Mouse (Mus musculus): ENCODE measurements around the gene Lrrc28. TPM values are rescaled to one million over a fixed set of nuclear protein-coding genes. Genes with fewer than 3 reads are reported as not detected.

The Lrrc28 gene
- polyA plus RNA-seq, 1 experiment = 13.1 TPM

DNA sequence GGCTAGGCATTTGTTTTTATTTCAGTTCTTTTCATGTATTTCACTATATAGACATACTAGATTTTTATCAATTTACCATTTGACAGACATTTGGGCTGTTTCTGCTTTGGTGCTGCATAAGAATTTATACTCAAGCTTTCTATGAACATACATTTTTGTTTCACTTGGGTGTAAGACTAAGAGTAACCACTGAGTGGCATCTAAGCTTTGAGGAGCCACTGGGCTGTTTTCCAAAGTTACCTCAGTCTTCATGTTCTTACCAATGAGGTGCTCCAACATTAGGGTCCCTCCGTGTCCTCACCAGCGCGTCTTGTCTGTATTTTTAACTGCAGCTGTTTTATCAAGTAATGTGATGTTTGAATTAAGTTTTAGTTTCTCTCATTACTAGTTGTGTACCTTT lies 41.5 kb upstream of the Lrrc28 start:
- no peak for TF ChIP-seq CTCF (IDR thresholded peaks at IDR 0.05; ENCODE audit: extremely low read depth, insufficient read depth, insufficient read length, insufficient replicate concordance)
- TF ChIP-seq POLR2A (IDR thresholded peaks at IDR 0.05; ENCODE audit: low read depth, low read length) = no peak
- Histone ChIP-seq H3K27ac (ENCODE audit: insufficient read depth, low read length) (no peak overlapping the region), H3K4me1 (ENCODE audit: control insufficient read depth, insufficient read depth, insufficient read length) (no peaks in the 10 kb centered on the region), H3K27me3 (ENCODE audit: control insufficient read depth, insufficient read depth, low read length) (no peaks in the 10 kb centered on the region), H3K36me3 (ENCODE audit: control insufficient read depth, insufficient read depth, low read length) (no peaks in the 10 kb centered on the region), H3K4me3 (ENCODE audit: extremely low read depth, insufficient read depth, insufficient read length) (no peak overlapping the region)
- WGBS = 98% methylated on average over 3 of the region's 3 CpGs
- DNase-seq (ENCODE audit: low read depth in 1 of 2, low spot score in 2 of 2) = no peak

GRCm38 (mm10) chr7:67683006-67683405 lies 37.9 kb upstream of the Lrrc28 start:
- WGBS = 87% methylated on average over 16 of the region's 16 CpGs
- TF ChIP-seq POLR2A (IDR thresholded peaks at IDR 0.05; ENCODE audit: low read depth, low read length) (no peak), CTCF (IDR thresholded peaks at IDR 0.05; ENCODE audit: extremely low read depth, insufficient read depth, insufficient read length, insufficient replicate concordance) (no peak)
- Histone ChIP-seq H3K27me3 (ENCODE audit: control insufficient read depth, insufficient read depth, low read length) (no peaks in the 10 kb centered on the region), H3K4me1 (ENCODE audit: control insufficient read depth, insufficient read depth, insufficient read length) (no peaks in the 10 kb centered on the region), H3K27ac (ENCODE audit: insufficient read depth, low read length) (no peak overlapping the region), H3K4me3 (ENCODE audit: extremely low read depth, insufficient read depth, insufficient read length) (no peak overlapping the region), H3K36me3 (ENCODE audit: control insufficient read depth, insufficient read depth, low read length) (no peaks in the 10 kb centered on the region)
- DNase-seq (ENCODE audit: low read depth in 1 of 2, low spot score in 2 of 2) = no peak

GRCm38 (mm10) chr7:67681078-67681477 lies 36.0 kb upstream of the Lrrc28 start:
- H3K4me3 ChIP-seq (ENCODE audit: extremely low read depth, insufficient read depth, insufficient read length) = no peak overlapping the region
- no peak for DNase-seq (ENCODE audit: low read depth in 1 of 2, low spot score in 2 of 2)
- no peak overlapping the region for H3K27ac ChIP-seq (ENCODE audit: insufficient read depth, low read length)
- TF ChIP-seq POLR2A (IDR thresholded peaks at IDR 0.05; ENCODE audit: low read depth, low read length) = no peak
- no peak for TF ChIP-seq CTCF (IDR thresholded peaks at IDR 0.05; ENCODE audit: extremely low read depth, insufficient read depth, insufficient read length, insufficient replicate concordance)
- no peaks in the 10 kb centered on the region for H3K27me3 ChIP-seq (ENCODE audit: control insufficient read depth, insufficient read depth, low read length)
- 90% methylated on average over 9 of the region's 9 CpGs for WGBS
- no peaks in the 10 kb centered on the region for H3K36me3 ChIP-seq (ENCODE audit: control insufficient read depth, insufficient read depth, low read length)
- H3K4me1 ChIP-seq (ENCODE audit: control insufficient read depth, insufficient read depth, insufficient read length) = no peaks in the 10 kb centered on the region

DNA sequence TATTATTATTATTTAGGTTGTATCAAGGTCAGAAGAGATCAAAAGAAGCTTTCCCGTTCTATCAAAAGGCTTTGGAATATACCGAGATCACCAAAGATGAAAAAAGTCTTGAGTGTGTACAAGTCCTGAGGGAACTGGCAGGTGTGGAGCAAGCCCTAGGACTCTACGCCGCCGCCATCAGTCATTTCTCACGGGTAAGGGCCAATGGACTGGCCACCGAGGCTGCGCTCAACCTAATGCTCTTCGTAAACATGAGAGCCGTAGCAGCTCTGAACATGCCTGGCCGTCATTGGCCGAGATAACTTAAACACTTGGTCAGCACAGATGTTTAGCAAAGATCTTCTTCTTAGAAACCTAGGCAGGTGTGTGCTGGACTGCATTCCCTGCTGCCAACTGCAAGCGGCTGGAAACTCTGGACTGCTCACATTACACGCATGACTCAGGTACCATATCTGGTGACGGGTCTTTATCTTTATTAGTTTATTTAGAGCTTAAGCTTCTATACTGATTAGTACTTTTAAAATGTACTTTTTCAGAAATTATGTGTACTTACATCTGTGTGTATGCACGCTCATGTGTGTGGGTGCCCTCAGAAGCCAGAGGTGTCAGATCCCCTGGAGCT lies 33.9 kb upstream of the Lrrc28 start:
- Histone ChIP-seq H3K27ac (ENCODE audit: insufficient read depth, low read length) (no peak overlapping the region), H3K27me3 (ENCODE audit: control insufficient read depth, insufficient read depth, low read length) (no peaks in the 10 kb centered on the region), H3K36me3 (ENCODE audit: control insufficient read depth, insufficient read depth, low read length) (no peaks in the 10 kb centered on the region), H3K4me1 (ENCODE audit: control insufficient read depth, insufficient read depth, insufficient read length) (no peaks in the 10 kb centered on the region), H3K4me3 (ENCODE audit: extremely low read depth, insufficient read depth, insufficient read length) (no peak overlapping the region)
- no peak for DNase-seq (ENCODE audit: low read depth in 1 of 2, low spot score in 2 of 2)
- TF ChIP-seq POLR2A (IDR thresholded peaks at IDR 0.05; ENCODE audit: low read depth, low read length) (no peak), CTCF (IDR thresholded peaks at IDR 0.05; ENCODE audit: extremely low read depth, insufficient read depth, insufficient read length, insufficient replicate concordance) (no peak)
- WGBS = 94% methylated on average over 16 of the region's 16 CpGs

- H3K4me1 ChIP-seq (ENCODE audit: control insufficient read depth, insufficient read depth, insufficient read length) = no peaks in the 10 kb centered on the region
- H3K27ac ChIP-seq (ENCODE audit: insufficient read depth, low read length) = no peak overlapping the region
- TF ChIP-seq POLR2A (IDR thresholded peaks at IDR 0.05; ENCODE audit: low read depth, low read length) (no peak), CTCF (IDR thresholded peaks at IDR 0.05; ENCODE audit: extremely low read depth, insufficient read depth, insufficient read length, insufficient replicate concordance) (no peak)
- WGBS = 86% methylated on average over 5 of the region's 5 CpGs
- no peak overlapping the region for H3K4me3 ChIP-seq (ENCODE audit: extremely low read depth, insufficient read depth, insufficient read length)
- no peak for DNase-seq (ENCODE audit: low read depth in 1 of 2, low spot score in 2 of 2)
- no peaks in the 10 kb centered on the region for H3K27me3 ChIP-seq (ENCODE audit: control insufficient read depth, insufficient read depth, low read length)
- H3K36me3 ChIP-seq (ENCODE audit: control insufficient read depth, insufficient read depth, low read length) = no peaks in the 10 kb centered on the region
Measured at GRCm38 (mm10) chr7:67673656-67674055, 28.6 kb upstream of the Lrrc28 start.

GRCm38 (mm10) chr7:67672650-67673049 lies 27.6 kb upstream of the Lrrc28 start:
- WGBS = 9% methylated on average over 10 of the region's 10 CpGs
- DNase-seq (ENCODE audit: low read depth in 1 of 2, low spot score in 2 of 2) = peak; percentile 38 to 75
- Histone ChIP-seq H3K4me3 (ENCODE audit: extremely low read depth, insufficient read depth, insufficient read length) (no peak overlapping the region), H3K27ac (ENCODE audit: insufficient read depth, low read length) (no peak overlapping the region), H3K27me3 (ENCODE audit: control insufficient read depth, insufficient read depth, low read length) (no peaks in the 10 kb centered on the region), H3K4me1 (ENCODE audit: control insufficient read depth, insufficient read depth, insufficient read length) (no peaks in the 10 kb centered on the region), H3K36me3 (ENCODE audit: control insufficient read depth, insufficient read depth, low read length) (no peaks in the 10 kb centered on the region)
- peak; percentile 75; the same call in 1 of the 2 replicates for TF ChIP-seq CTCF (IDR thresholded peaks at IDR 0.05; ENCODE audit: extremely low read depth, insufficient read depth, insufficient read length, insufficient replicate concordance)
- TF ChIP-seq POLR2A (IDR thresholded peaks at IDR 0.05; ENCODE audit: low read depth, low read length) = no peak

GRCm38 (mm10) chr7:67670965-67671364 lies 25.9 kb upstream of the Lrrc28 start:
- H3K4me1 ChIP-seq (ENCODE audit: control insufficient read depth, insufficient read depth, insufficient read length) = no peaks in the 10 kb centered on the region
- H3K36me3 ChIP-seq (ENCODE audit: control insufficient read depth, insufficient read depth, low read length) = no peaks in the 10 kb centered on the region
- H3K27me3 ChIP-seq (ENCODE audit: control insufficient read depth, insufficient read depth, low read length) = no peaks in the 10 kb centered on the region
- H3K27ac ChIP-seq (ENCODE audit: insufficient read depth, low read length) = no peak overlapping the region
- WGBS = 94% methylated on average over 1 of the region's 1 CpGs
- DNase-seq (ENCODE audit: low read depth in 1 of 2, low spot score in 2 of 2) = no peak
- no peak for TF ChIP-seq CTCF (IDR thresholded peaks at IDR 0.05; ENCODE audit: extremely low read depth, insufficient read depth, insufficient read length, insufficient replicate concordance)
- no peak for TF ChIP-seq POLR2A (IDR thresholded peaks at IDR 0.05; ENCODE audit: low read depth, low read length)
- no peak overlapping the region for H3K4me3 ChIP-seq (ENCODE audit: extremely low read depth, insufficient read depth, insufficient read length)

All from spleen, adult 2 months (tissue).